Mouse (Mus musculus) liver, embryonic 13.5 days (tissue): ENCODE measurements around the gene 1700037C18Rik. TPM values are rescaled to one million over a fixed set of nuclear protein-coding genes. Genes with fewer than 3 reads are reported as not detected.
"Not testable (repeated sequence)": the region's sequence is repeated elsewhere in the genome, so short reads cannot be mapped to it uniquely, and the experiment has no call there.

Source experiments
- ATAC-seq: fragments of 200-750 bp; cut with Nextera tagmentation; 2 replicates; pipeline ENCODE4 v1.8.0; 2017; ENCODE audit warnings: low read depth, mild to moderate bottlenecking, moderate number of reproducible peaks, moderate library complexity
- DNase-seq: peaks from one replicate; pipeline ENCODE4 v3.0.0; 2022
- H3K27ac ChIP-seq: fragments of 300-500 bp; sonication (generic); 2 replicates; pipeline ENCODE4 v1.5.1; 2015; ENCODE audit warnings: moderate library complexity, mild to moderate bottlenecking, inconsistent platforms
- H3K27me3 ChIP-seq: fragments of 300-500 bp; sonication (generic); 2 replicates; pipeline ENCODE4 v1.6.1; 2015; ENCODE audit warnings: mild to moderate bottlenecking, inconsistent platforms
- H3K36me3 ChIP-seq: fragments of 300-500 bp; sonication (generic); 2 replicates; pipeline ENCODE4 v1.6.1; 2015; ENCODE audit warnings: mild to moderate bottlenecking, inconsistent platforms
- H3K4me1 ChIP-seq: fragments of 300-500 bp; sonication (generic); replicated peaks from 2 replicates; pipeline ENCODE4 v1.6.1; 2015; ENCODE audit warnings: inconsistent platforms
- H3K4me2 ChIP-seq: fragments of 300-500 bp; sonication (generic); 2 replicates; pipeline ENCODE4 v1.6.1; 2015; ENCODE audit warnings: inconsistent platforms, mild to moderate bottlenecking, moderate library complexity
- H3K4me3 ChIP-seq: fragments of 300-500 bp; sonication (generic); replicated peaks from 2 replicates; pipeline ENCODE4 v1.5.1; 2015; ENCODE audit warnings: mild to moderate bottlenecking, inconsistent platforms
- H3K9ac ChIP-seq: fragments of 300-500 bp; sonication (generic); 2 replicates; pipeline ENCODE4 v1.6.1; 2015; ENCODE audit warnings: mild to moderate bottlenecking, inconsistent platforms
- H3K9me3 ChIP-seq: fragments of 300-500 bp; sonication (generic); replicated peaks from 2 replicates; pipeline ENCODE4 v1.6.1; 2016; ENCODE audit warnings: inconsistent platforms
- WGBS: fragments of 180-500 bp; shearing (Covaris S2); methylation state at CpG from one replicate; pipeline ENCODE4 v1.1.7; 2015; ENCODE audit not compliant: insufficient replicate concordance; 5-methylcytosine and 5-hydroxymethylcytosine counted together
- polyA plus RNA-seq: library from polyadenylated mRNA; unstranded; fragments of >200 nt; fragmentation: Nextera tagmentation; extraction: Ambion mirVana; gene quantifications from 2 replicates; pipeline ENCODE4 v1.2.1, GENCODE M21; 2015

Gene 1700037C18Rik
- polyA plus RNA-seq, 1 experiment from 2014 or later, result 4.2 TPM

- no peaks in the 10 kb centered on the region for H3K27me3 ChIP-seq
- peaks cover 34% of the 10 kb centered on the region for H3K4me1 ChIP-seq
- H3K36me3 ChIP-seq, result peaks cover 11% of the 10 kb centered on the region; the same call in 1 of the 2 replicates
- H3K27ac ChIP-seq, result peak overlapping the region; percentile 59
- H3K4me2 ChIP-seq, result peak overlapping the region; percentile 96
- no peaks in the 10 kb centered on the region for H3K9me3 ChIP-seq
- 3% methylated on average over 16 of the region's 16 CpGs for WGBS
- no peak for DNase-seq
- ATAC-seq, result peak; percentile 19
- H3K9ac ChIP-seq, result peak overlapping the region; percentile 78
- peak overlapping the region; percentile 67 for H3K4me3 ChIP-seq
These were observed 36.7 kb downstream of the 1700037C18Rik start for GRCm38 (mm10) chr16:3871815-3872214.

GRCm38 (mm10) chr16:3859254-3859653 is 49.2 kb downstream of the 1700037C18Rik start:
- DNase-seq, result no peak
- 46% methylated on average over 4 of the region's 4 CpGs for WGBS
- Histone ChIP-seq H3K27me3 (no peaks in the 10 kb centered on the region), H3K27ac (no peak overlapping the region), H3K4me2 (no peak overlapping the region), H3K36me3 (peaks cover 14% of the 10 kb centered on the region), H3K4me3 (no peak overlapping the region), H3K9me3 (no peaks in the 10 kb centered on the region), H3K9ac (no peak overlapping the region), H3K4me1 (no peaks in the 10 kb centered on the region)
- no peak for ATAC-seq

- Histone ChIP-seq H3K9ac (no peak overlapping the region), H3K4me1 (peaks cover 3% of the 10 kb centered on the region), H3K4me3 (no peak overlapping the region), H3K36me3 (no peaks in the 10 kb centered on the region), H3K4me2 (no peak overlapping the region), H3K27ac (no peak overlapping the region), H3K27me3 (no peaks in the 10 kb centered on the region), H3K9me3 (no peaks in the 10 kb centered on the region)
- no peak for DNase-seq
- ATAC-seq, result peak; percentile 53; the same call in 1 of the 2 replicates
- 18% methylated on average over 1 of the region's 1 CpGs for WGBS
These were observed 52.7 kb downstream of the 1700037C18Rik start for GRCm38 (mm10) chr16:3855776-3856175.

GRCm38 (mm10) chr16:3854437-3855182 is 53.9 kb downstream of the 1700037C18Rik start:
- Histone ChIP-seq H3K27me3 (no peaks in the 10 kb centered on the region), H3K36me3 (no peaks in the 10 kb centered on the region), H3K4me3 (no peak overlapping the region), H3K27ac (no peak overlapping the region), H3K4me2 (no peak overlapping the region), H3K4me1 (peaks cover 3% of the 10 kb centered on the region), H3K9ac (no peak overlapping the region), H3K9me3 (no peaks in the 10 kb centered on the region)
- WGBS, result 69% methylated on average over 11 of the region's 11 CpGs
- ATAC-seq (no peak), DNase-seq (no peak)

- Histone ChIP-seq H3K9ac (no peak overlapping the region), H3K9me3 (no peaks in the 10 kb centered on the region), H3K27ac (no peak overlapping the region), H3K36me3 (no peaks in the 10 kb centered on the region), H3K4me3 (no peak overlapping the region), H3K4me2 (no peak overlapping the region), H3K4me1 (peaks cover 10% of the 10 kb centered on the region), H3K27me3 (no peaks in the 10 kb centered on the region)
- DNase-seq, result no peak
- WGBS, result 56% methylated on average over 12 of the region's 12 CpGs
- no peak for ATAC-seq
These were observed 55.9 kb downstream of the 1700037C18Rik start for GRCm38 (mm10) chr16:3852586-3852985.

- WGBS, result 76% methylated on average over 13 of the region's 13 CpGs
- H3K36me3 ChIP-seq, H3K27ac ChIP-seq, H3K4me2 ChIP-seq, H3K9me3 ChIP-seq, H3K9ac ChIP-seq, H3K27me3 ChIP-seq, H3K4me3 ChIP-seq, DNase-seq, ATAC-seq: not testable (repeated sequence)
- peaks cover 18% of the 10 kb centered on the region for H3K4me1 ChIP-seq
These were observed 57.2 kb downstream of the 1700037C18Rik start for GRCm38 (mm10) chr16:3851301-3851700.

- Histone ChIP-seq H3K27ac (no peak overlapping the region), H3K9me3 (no peaks in the 10 kb centered on the region), H3K27me3 (no peaks in the 10 kb centered on the region), H3K4me3 (no peak overlapping the region), H3K36me3 (no peaks in the 10 kb centered on the region), H3K4me1 (peaks cover 22% of the 10 kb centered on the region), H3K4me2 (no peak overlapping the region), H3K9ac (no peak overlapping the region)
- DNase-seq (no peak), ATAC-seq (no peak)
- WGBS, result 68% methylated on average over 3 of the region's 3 CpGs
These were observed 60.1 kb downstream of the 1700037C18Rik start for GRCm38 (mm10) chr16:3848416-3848815.

GRCm38 (mm10) chr16:3847871-3848270 is 60.6 kb downstream of the 1700037C18Rik start:
- peak overlapping the region; percentile 71 for H3K4me3 ChIP-seq
- ATAC-seq (no peak), DNase-seq (no peak)
- H3K4me1 ChIP-seq, result peaks cover 26% of the 10 kb centered on the region
- no peak overlapping the region for H3K27ac ChIP-seq
- H3K27me3 ChIP-seq, result no peaks in the 10 kb centered on the region
- H3K4me2 ChIP-seq, result peak overlapping the region; percentile 83
- H3K9ac ChIP-seq, result peak overlapping the region; percentile 76; the same call in 1 of the 2 replicates
- WGBS, result 72% methylated on average over 4 of the region's 4 CpGs
- no peaks in the 10 kb centered on the region for H3K9me3 ChIP-seq
- H3K36me3 ChIP-seq, result no peaks in the 10 kb centered on the region

- Histone ChIP-seq H3K4me2 (peak within 1 kb of the TSS; percentile 83), H3K9me3 (no peaks in the 10 kb centered on the region), H3K9ac (peak within 1 kb of the TSS; percentile 76), H3K27ac (peak within 1 kb of the TSS; percentile 53; the same call in 1 of the 2 replicates), H3K27me3 (no peaks in the 10 kb centered on the region), H3K36me3 (no peaks in the 10 kb centered on the region), H3K4me1 (peaks cover 29% of the 10 kb centered on the region), H3K4me3 (peak within 1 kb of the TSS; percentile 71)
- 2% methylated on average over 38 of the region's 38 CpGs for WGBS
- ATAC-seq (peak; percentile 99), DNase-seq (peak; percentile 95)
These were observed 61.6 kb downstream of the 1700037C18Rik start, which contains the start of gene Zfp174 for GRCm38 (mm10) chr16:3846711-3847518. Gene Zfp174 (plus strand): TSS chr16:3847268.
